Mouse (Mus musculus) spleen, adult 2 months (tissue): Measurements from ENCODE around the gene Dpp6. TPM values are rescaled to one million over a fixed set of nuclear protein-coding genes. Genes with fewer than 3 reads are reported as not detected.

ENCODE experiments used
- DNase-seq, 2 experiments: peaks; one replicate each; pipeline versions ENCODE4 v3.0.0 to v3.0.0-alpha.2; 2012 to 2021; ENCODE audit warnings: low spot score in 2 of 2, low read depth in 1 of 2
- H3K27ac ChIP-seq: fragments of 200-500 bp; 2 replicates; pipeline ENCODE4 v1.5.1; 2012; ENCODE audit warnings: low read length, inconsistent platforms; ENCODE audit not compliant: insufficient read depth
- H3K27me3 ChIP-seq: fragments of 200-500 bp; 2 replicates; pipeline ENCODE4 v1.6.1; 2012; ENCODE audit warnings: mild to moderate bottlenecking, moderate library complexity, low read length, inconsistent platforms; ENCODE audit not compliant: control insufficient read depth, insufficient read depth
- H3K36me3 ChIP-seq: fragments of 200-500 bp; 2 replicates; pipeline ENCODE4 v1.6.1; 2012; ENCODE audit warnings: mild to moderate bottlenecking, low read length, inconsistent platforms; ENCODE audit not compliant: control insufficient read depth, insufficient read depth
- H3K4me1 ChIP-seq: fragments of 200-500 bp; 2 replicates; pipeline ENCODE4 v1.6.1; 2011; ENCODE audit warnings: inconsistent platforms; ENCODE audit not compliant: control insufficient read depth, insufficient read depth, insufficient read length
- H3K4me3 ChIP-seq: fragments of 200-500 bp; 2 replicates; pipeline ENCODE4 v1.5.1; 2011; ENCODE audit warnings: mild to moderate bottlenecking, inconsistent platforms; ENCODE audit not compliant: insufficient read depth, insufficient read length; ENCODE audit errors: extremely low read depth
- CTCF ChIP-seq: fragments of 200-500 bp; IDR thresholded peaks from 2 replicates; pipeline ENCODE4 v1.5.1; 2011; ENCODE audit warnings: mild to moderate bottlenecking, inconsistent platforms; ENCODE audit not compliant: insufficient read depth, insufficient read length, insufficient replicate concordance; ENCODE audit errors: extremely low read depth
- POLR2A ChIP-seq: fragments of 200-500 bp; IDR thresholded peaks from 2 replicates; pipeline ENCODE4 v1.6.1; 2011; ENCODE audit warnings: low read depth, low read length, inconsistent platforms
- WGBS: fragments of 180-500 bp; shearing (Covaris S2); methylation state at CpG from one replicate; pipeline ENCODE4 v1.1.7; 2018; 5-methylcytosine and 5-hydroxymethylcytosine counted together
- polyA plus RNA-seq: library from polyadenylated mRNA; depleted of rRNA; stranded (reverse); fragments of >200 nt; gene quantifications from 2 replicates; pipeline ENCODE4 v1.2.3, GENCODE M21; 2012

Dpp6 gene
- polyA plus RNA-seq, 1 experiment: 0.11 TPM

- TF ChIP-seq CTCF (no peak), POLR2A (no peak)
- WGBS: 79% methylated on average over 4 of the region's 4 CpGs
- Histone ChIP-seq H3K27ac (no peak overlapping the region), H3K27me3 (no peaks in the 10 kb centered on the region), H3K4me1 (no peaks in the 10 kb centered on the region), H3K4me3 (no peak overlapping the region), H3K36me3 (no peaks in the 10 kb centered on the region)
- no peak for DNase-seq
Measured at GRCm38 (mm10) chr5:27380656-27381385, 563.8 kb downstream of the Dpp6 start.

DNA sequence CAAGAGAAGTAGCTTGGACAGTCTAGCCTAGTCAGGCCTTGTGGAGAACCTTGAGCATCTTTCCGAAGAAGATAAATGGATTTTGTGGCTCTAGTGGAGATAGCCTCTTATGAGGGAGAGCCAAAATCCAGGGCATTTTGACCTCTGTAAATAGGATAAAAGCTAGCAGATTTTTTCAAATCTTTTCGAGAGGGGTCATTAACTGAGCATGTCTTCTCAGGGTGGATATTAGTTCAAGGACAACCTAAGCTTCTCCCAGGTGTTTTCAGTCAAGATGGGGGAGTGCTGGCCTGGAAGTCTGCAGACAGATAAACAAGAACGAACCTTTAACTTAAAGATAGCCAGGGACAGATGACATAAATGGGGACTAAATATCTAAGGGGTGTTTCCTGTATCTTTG, 581.4 kb downstream of the Dpp6 start:
- no peaks in the 10 kb centered on the region for H3K27me3 ChIP-seq
- DNase-seq: no peak
- no peak for TF ChIP-seq POLR2A
- TF ChIP-seq CTCF: no peak
- no peak overlapping the region for H3K27ac ChIP-seq
- WGBS: 74% methylated on average over 3 of the region's 3 CpGs
- H3K4me3 ChIP-seq: no peak overlapping the region
- H3K4me1 ChIP-seq: no peaks in the 10 kb centered on the region
- no peaks in the 10 kb centered on the region for H3K36me3 ChIP-seq

- no peak overlapping the region for H3K27ac ChIP-seq
- no peaks in the 10 kb centered on the region for H3K36me3 ChIP-seq
- H3K27me3 ChIP-seq: no peaks in the 10 kb centered on the region
- TF ChIP-seq POLR2A: no peak
- no peak for TF ChIP-seq CTCF
- no peak overlapping the region for H3K4me3 ChIP-seq
- no peak for DNase-seq
- H3K4me1 ChIP-seq: no peaks in the 10 kb centered on the region
Measured at GRCm38 (mm10) chr5:27399111-27399510, 582.1 kb downstream of the Dpp6 start.

- no peak for DNase-seq
- WGBS: 95% methylated on average over 1 of the region's 1 CpGs
- Histone ChIP-seq H3K27ac (no peak overlapping the region), H3K4me3 (no peak overlapping the region), H3K4me1 (no peaks in the 10 kb centered on the region), H3K27me3 (no peaks in the 10 kb centered on the region), H3K36me3 (no peaks in the 10 kb centered on the region)
- no peak for TF ChIP-seq CTCF
- TF ChIP-seq POLR2A: no peak
Measured at GRCm38 (mm10) chr5:27402616-27403015, 585.6 kb downstream of the Dpp6 start.

GRCm38 (mm10) chr5:27408854-27409253, 591.9 kb downstream of the Dpp6 start:
- H3K4me1 ChIP-seq: no peaks in the 10 kb centered on the region
- DNase-seq: no peak
- TF ChIP-seq CTCF (no peak), POLR2A (no peak)
- H3K27ac ChIP-seq: no peak overlapping the region
- 79% methylated on average over 7 of the region's 7 CpGs for WGBS
- H3K27me3 ChIP-seq: no peaks in the 10 kb centered on the region
- no peak overlapping the region for H3K4me3 ChIP-seq
- no peaks in the 10 kb centered on the region for H3K36me3 ChIP-seq

- Histone ChIP-seq H3K36me3 (no peaks in the 10 kb centered on the region), H3K4me3 (no peak overlapping the region), H3K27ac (no peak overlapping the region), H3K27me3 (no peaks in the 10 kb centered on the region), H3K4me1 (no peaks in the 10 kb centered on the region)
- 34% methylated on average over 3 of the region's 3 CpGs for WGBS
- no peak for TF ChIP-seq POLR2A
- no peak for TF ChIP-seq CTCF
- no peak for DNase-seq
Measured at GRCm38 (mm10) chr5:27413023-27413422, 596.0 kb downstream of the Dpp6 start.

GRCm38 (mm10) chr5:27415518-27415917, 598.5 kb downstream of the Dpp6 start:
- DNase-seq: no peak
- Histone ChIP-seq H3K4me3 (no peak overlapping the region), H3K27ac (no peak overlapping the region), H3K27me3 (no peaks in the 10 kb centered on the region), H3K36me3 (no peaks in the 10 kb centered on the region), H3K4me1 (no peaks in the 10 kb centered on the region)
- TF ChIP-seq CTCF: no peak
- no peak for TF ChIP-seq POLR2A
- WGBS: 85% methylated on average over 4 of the region's 4 CpGs
